Mouse (Mus musculus): ENCODE results near the gene Ptpn7. TPM values are rescaled to one million over a fixed set of nuclear protein-coding genes. Genes with fewer than 3 reads are reported as not detected.

The Ptpn7 gene
- polyA plus RNA-seq, 1 experiment: 2.5 TPM

DNA sequence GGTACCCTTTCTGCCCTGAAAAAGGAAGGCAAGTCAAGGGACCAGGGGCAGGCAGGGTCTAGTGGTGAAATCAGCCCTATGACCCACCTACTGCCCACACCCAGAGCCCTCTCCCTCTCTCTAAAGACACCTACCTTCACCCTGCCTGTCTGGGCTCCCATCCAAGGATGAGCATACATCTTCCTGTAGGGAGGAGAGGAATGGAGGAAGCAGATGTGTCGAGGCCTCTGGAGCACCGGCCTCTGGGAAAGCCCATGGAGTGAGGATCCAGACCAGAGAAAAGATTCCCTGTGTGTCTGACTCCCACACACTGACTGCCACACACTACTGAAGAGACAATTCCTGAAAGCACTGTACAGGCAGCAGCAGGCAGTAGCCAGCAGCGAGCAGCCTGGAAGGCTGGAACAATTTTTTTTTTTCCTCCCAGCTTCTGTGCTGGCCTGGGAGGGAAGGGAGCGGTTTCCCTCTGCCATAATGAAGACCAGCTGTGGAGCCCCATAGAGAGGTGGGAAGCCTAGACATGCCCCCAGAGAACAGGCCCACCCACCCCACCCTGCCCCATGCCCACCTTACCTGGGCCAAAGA is 6.0 kb upstream of the Ptpn7 start:
- 61% methylated on average over 4 of the region's 4 CpGs for WGBS
- Histone ChIP-seq H3K4me1 (ENCODE audit: control insufficient read depth, insufficient read depth, low read length) (no peaks in the 10 kb centered on the region), H3K36me3 (ENCODE audit: control insufficient read depth, insufficient read depth, low read length) (no peaks in the 10 kb centered on the region), H3K4me3 (ENCODE audit: insufficient read depth, low read depth, low read length) (no peak overlapping the region), H3K27ac (ENCODE audit: insufficient read depth, low read depth, low read length) (no peak overlapping the region), H3K27me3 (replicated peaks; ENCODE audit: control insufficient read depth, insufficient read depth, low read length) (no peaks in the 10 kb centered on the region)
- no peak for DNase-seq
- no peak for TF ChIP-seq POLR2A (IDR thresholded peaks at IDR 0.05; ENCODE audit: low read depth, low read length)
- TF ChIP-seq CTCF (conservative IDR thresholded peaks at IDR 0.05; ENCODE audit: insufficient read depth, insufficient read length, low read depth, low read length): no peak

- Histone ChIP-seq H3K27ac (ENCODE audit: insufficient read depth, low read depth, low read length) (no peak overlapping the region), H3K36me3 (ENCODE audit: control insufficient read depth, insufficient read depth, low read length) (no peaks in the 10 kb centered on the region), H3K27me3 (replicated peaks; ENCODE audit: control insufficient read depth, insufficient read depth, low read length) (no peaks in the 10 kb centered on the region), H3K4me1 (ENCODE audit: control insufficient read depth, insufficient read depth, low read length) (no peaks in the 10 kb centered on the region), H3K4me3 (ENCODE audit: insufficient read depth, low read depth, low read length) (no peak overlapping the region)
- whole genome bisulfite sequencing: 47% methylated on average over 6 of the region's 6 CpGs
- TF ChIP-seq CTCF (conservative IDR thresholded peaks at IDR 0.05; ENCODE audit: insufficient read depth, insufficient read length, low read depth, low read length): no peak
- no peak for TF ChIP-seq POLR2A (IDR thresholded peaks at IDR 0.05; ENCODE audit: low read depth, low read length)
- peak; percentile 37 for DNase-seq
Measured at GRCm38 (mm10) chr1:135128011-135128441, 4.5 kb upstream of the Ptpn7 start.

- no peak for DNase-seq
- TF ChIP-seq CTCF (conservative IDR thresholded peaks at IDR 0.05; ENCODE audit: insufficient read depth, insufficient read length, low read depth, low read length) (no peak), POLR2A (IDR thresholded peaks at IDR 0.05; ENCODE audit: low read depth, low read length) (no peak)
- Histone ChIP-seq H3K27me3 (replicated peaks; ENCODE audit: control insufficient read depth, insufficient read depth, low read length) (no peaks in the 10 kb centered on the region), H3K36me3 (ENCODE audit: control insufficient read depth, insufficient read depth, low read length) (no peaks in the 10 kb centered on the region), H3K4me3 (ENCODE audit: insufficient read depth, low read depth, low read length) (no peak overlapping the region), H3K27ac (ENCODE audit: insufficient read depth, low read depth, low read length) (no peak overlapping the region), H3K4me1 (ENCODE audit: control insufficient read depth, insufficient read depth, low read length) (no peaks in the 10 kb centered on the region)
- WGBS: 41% methylated on average over 9 of the region's 9 CpGs
Measured at GRCm38 (mm10) chr1:135128986-135129385, 3.5 kb upstream of the Ptpn7 start.

DNA sequence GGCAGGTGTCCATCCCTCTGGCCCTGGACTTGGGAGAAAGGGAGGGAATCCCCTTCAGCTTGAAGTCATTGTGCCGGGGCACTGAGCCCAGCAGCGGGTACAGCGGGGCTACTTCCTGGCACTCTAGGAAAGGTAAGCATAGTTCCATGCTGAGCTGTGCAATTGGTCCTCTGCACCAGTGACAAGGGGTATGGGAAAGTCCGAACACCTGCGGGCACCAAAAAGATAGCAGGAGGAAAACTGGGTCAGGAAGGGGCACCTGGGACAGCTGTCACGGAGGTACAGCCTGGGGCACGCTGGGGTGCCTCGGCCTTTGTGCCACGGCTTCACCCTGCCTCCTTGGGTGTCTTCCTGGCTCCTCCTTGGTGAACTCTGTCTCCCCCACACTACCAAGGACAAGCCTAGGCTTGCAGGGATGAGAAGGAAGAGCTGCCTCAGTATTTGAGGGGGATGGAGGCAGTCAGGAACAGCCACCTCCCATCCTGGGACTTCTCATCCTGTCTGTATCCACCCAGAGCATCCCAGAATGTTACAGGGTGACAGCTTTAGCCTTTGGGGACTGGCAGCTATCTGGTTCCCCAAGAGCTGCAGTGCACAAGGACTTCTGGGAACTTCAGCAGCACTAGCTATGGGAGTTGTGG is 2.8 kb upstream of the Ptpn7 start:
- no peak for DNase-seq
- WGBS: 73% methylated on average over 9 of the region's 9 CpGs
- no peaks in the 10 kb centered on the region for H3K4me1 ChIP-seq (ENCODE audit: control insufficient read depth, insufficient read depth, low read length)
- no peaks in the 10 kb centered on the region for H3K36me3 ChIP-seq (ENCODE audit: control insufficient read depth, insufficient read depth, low read length)
- H3K4me3 ChIP-seq (ENCODE audit: insufficient read depth, low read depth, low read length): no peak overlapping the region
- H3K27ac ChIP-seq (ENCODE audit: insufficient read depth, low read depth, low read length): no peak overlapping the region
- H3K27me3 ChIP-seq (replicated peaks; ENCODE audit: control insufficient read depth, insufficient read depth, low read length): no peaks in the 10 kb centered on the region
- no peak for TF ChIP-seq CTCF (conservative IDR thresholded peaks at IDR 0.05; ENCODE audit: insufficient read depth, insufficient read length, low read depth, low read length)
- TF ChIP-seq POLR2A (IDR thresholded peaks at IDR 0.05; ENCODE audit: low read depth, low read length): no peak

- Histone ChIP-seq H3K4me3 (ENCODE audit: insufficient read depth, low read depth, low read length) (no peak overlapping the region), H3K4me1 (ENCODE audit: control insufficient read depth, insufficient read depth, low read length) (no peaks in the 10 kb centered on the region), H3K36me3 (ENCODE audit: control insufficient read depth, insufficient read depth, low read length) (no peaks in the 10 kb centered on the region), H3K27me3 (replicated peaks; ENCODE audit: control insufficient read depth, insufficient read depth, low read length) (no peaks in the 10 kb centered on the region), H3K27ac (ENCODE audit: insufficient read depth, low read depth, low read length) (no peak overlapping the region)
- no peak for DNase-seq
- TF ChIP-seq POLR2A (IDR thresholded peaks at IDR 0.05; ENCODE audit: low read depth, low read length) (no peak), CTCF (conservative IDR thresholded peaks at IDR 0.05; ENCODE audit: insufficient read depth, insufficient read length, low read depth, low read length) (no peak)
- 72% methylated on average over 2 of the region's 2 CpGs for WGBS
Measured at GRCm38 (mm10) chr1:135130376-135131018, 2.0 kb upstream of the Ptpn7 start.

- no peak overlapping the region for H3K27ac ChIP-seq (ENCODE audit: insufficient read depth, low read depth, low read length)
- WGBS: 43% methylated on average over 6 of the region's 6 CpGs
- H3K27me3 ChIP-seq (replicated peaks; ENCODE audit: control insufficient read depth, insufficient read depth, low read length): no peaks in the 10 kb centered on the region
- no peaks in the 10 kb centered on the region for H3K36me3 ChIP-seq (ENCODE audit: control insufficient read depth, insufficient read depth, low read length)
- no peak overlapping the region for H3K4me3 ChIP-seq (ENCODE audit: insufficient read depth, low read depth, low read length)
- no peaks in the 10 kb centered on the region for H3K4me1 ChIP-seq (ENCODE audit: control insufficient read depth, insufficient read depth, low read length)
- DNase-seq: peak; percentile 42
- TF ChIP-seq POLR2A (IDR thresholded peaks at IDR 0.05; ENCODE audit: low read depth, low read length) (no peak), CTCF (conservative IDR thresholded peaks at IDR 0.05; ENCODE audit: insufficient read depth, insufficient read length, low read depth, low read length) (no peak)
Measured at GRCm38 (mm10) chr1:135131034-135131433, 1.5 kb upstream of the Ptpn7 start.

- Histone ChIP-seq H3K4me3 (ENCODE audit: insufficient read depth, low read depth, low read length) (no peak overlapping the region), H3K27me3 (replicated peaks; ENCODE audit: control insufficient read depth, insufficient read depth, low read length) (no peaks in the 10 kb centered on the region), H3K27ac (ENCODE audit: insufficient read depth, low read depth, low read length) (no peak overlapping the region), H3K36me3 (ENCODE audit: control insufficient read depth, insufficient read depth, low read length) (no peaks in the 10 kb centered on the region), H3K4me1 (ENCODE audit: control insufficient read depth, insufficient read depth, low read length) (no peaks in the 10 kb centered on the region)
- no peak for DNase-seq
- TF ChIP-seq CTCF (conservative IDR thresholded peaks at IDR 0.05; ENCODE audit: insufficient read depth, insufficient read length, low read depth, low read length) (no peak), POLR2A (IDR thresholded peaks at IDR 0.05; ENCODE audit: low read depth, low read length) (no peak)
- WGBS: 53% methylated on average over 8 of the region's 8 CpGs
Measured at GRCm38 (mm10) chr1:135131560-135131959, 940 bp upstream of the Ptpn7 start.
